Mouse (Mus musculus): ENCODE measurements around the gene Sec31a. TPM values are rescaled to one million over a fixed set of nuclear protein-coding genes. Genes with fewer than 3 reads are reported as not detected.

Gene Sec31a
- total RNA-seq, 1 experiment, result 94.5 TPM

GRCm38 (mm10) chr5:100368527-100368926, 47.5 kb downstream of the Sec31a start:
- DNase-seq (ENCODE audit: low read depth, low spot score), result no peak
- Histone ChIP-seq H3K4me1 (ENCODE audit: control insufficient read depth in 2 of 2, insufficient read depth in 2 of 2, low read length in 2 of 2, poor library complexity in 1 of 2) (no peaks in the 10 kb centered on the region), H3K27ac (ENCODE audit: insufficient read depth, low read depth, low read length, poor library complexity, severe bottlenecking) (no peak overlapping the region), H3K9me3 (ENCODE audit: control insufficient read depth, insufficient read depth, low read depth, low read length) (no peaks in the 10 kb centered on the region), H3K4me3 (ENCODE audit: insufficient read depth in 1 of 2, low read depth in 1 of 2, low read length in 2 of 2, poor library complexity in 1 of 2, severe bottlenecking in 1 of 2) (no peak overlapping the region), H3K9ac (ENCODE audit: insufficient read depth, low read depth, low read length, poor library complexity, severe bottlenecking) (no peak overlapping the region), H3K36me3 (ENCODE audit: control insufficient read depth, insufficient read depth, low read length, poor library complexity, severe bottlenecking) (peaks cover 36% of the 10 kb centered on the region)
- in situ Hi-C loops (cut with MboI; ENCODE audit: low sequenced_read_pairs in 2 of 2, unreplicated experiment in 2 of 2), result no loop called here
- no peak for TF ChIP-seq CHD2 (IDR thresholded peaks at IDR 0.05; ENCODE audit: low read depth, low read length)

- Histone ChIP-seq H3K36me3 (ENCODE audit: control insufficient read depth, insufficient read depth, low read length, poor library complexity, severe bottlenecking) (peaks cover 41% of the 10 kb centered on the region), H3K9ac (ENCODE audit: insufficient read depth, low read depth, low read length, poor library complexity, severe bottlenecking) (no peak overlapping the region), H3K9me3 (ENCODE audit: control insufficient read depth, insufficient read depth, low read depth, low read length) (no peaks in the 10 kb centered on the region), H3K27ac (ENCODE audit: insufficient read depth, low read depth, low read length, poor library complexity, severe bottlenecking) (no peak overlapping the region), H3K4me1 (ENCODE audit: control insufficient read depth in 2 of 2, insufficient read depth in 2 of 2, low read length in 2 of 2, poor library complexity in 1 of 2) (no peaks in the 10 kb centered on the region), H3K4me3 (ENCODE audit: insufficient read depth in 1 of 2, low read depth in 1 of 2, low read length in 2 of 2, poor library complexity in 1 of 2, severe bottlenecking in 1 of 2) (no peak overlapping the region)
- TF ChIP-seq MAFK (IDR thresholded peaks at IDR 0.05; ENCODE audit: insufficient read depth, low read depth, low read length) (no peak), ZNF384 (IDR thresholded peaks at IDR 0.05; ENCODE audit: low read depth, low read length) (no peak), HCFC1 (IDR thresholded peaks at IDR 0.05; ENCODE audit: borderline replicate concordance, insufficient read depth, low read length) (no peak), ZC3H11A (IDR thresholded peaks at IDR 0.05; ENCODE audit: borderline replicate concordance, low read depth, low read length) (no peak), CHD2 (IDR thresholded peaks at IDR 0.05; ENCODE audit: low read depth, low read length) (no peak)
- DNase-seq (ENCODE audit: low read depth, low spot score), result no peak
- in situ Hi-C loops (cut with MboI; ENCODE audit: low sequenced_read_pairs in 2 of 2, unreplicated experiment in 2 of 2), result no loop called here
These were observed 49.0 kb downstream of the Sec31a start for GRCm38 (mm10) chr5:100367051-100367450.

- DNase-seq (ENCODE audit: low read depth, low spot score), result no peak
- Histone ChIP-seq H3K9ac (ENCODE audit: insufficient read depth, low read depth, low read length, poor library complexity, severe bottlenecking) (no peak overlapping the region), H3K27ac (ENCODE audit: insufficient read depth, low read depth, low read length, poor library complexity, severe bottlenecking) (no peak overlapping the region), H3K9me3 (ENCODE audit: control insufficient read depth, insufficient read depth, low read depth, low read length) (no peaks in the 10 kb centered on the region), H3K36me3 (ENCODE audit: control insufficient read depth, insufficient read depth, low read length, poor library complexity, severe bottlenecking) (peaks cover 28% of the 10 kb centered on the region), H3K4me1 (ENCODE audit: control insufficient read depth in 2 of 2, insufficient read depth in 2 of 2, low read length in 2 of 2, poor library complexity in 1 of 2) (no peaks in the 10 kb centered on the region), H3K4me3 (ENCODE audit: insufficient read depth in 1 of 2, low read depth in 1 of 2, low read length in 2 of 2, poor library complexity in 1 of 2, severe bottlenecking in 1 of 2) (no peak overlapping the region)
- in situ Hi-C loops (cut with MboI; ENCODE audit: low sequenced_read_pairs in 2 of 2, unreplicated experiment in 2 of 2), result no loop called here
- TF ChIP-seq HCFC1 (IDR thresholded peaks at IDR 0.05; ENCODE audit: borderline replicate concordance, insufficient read depth, low read length) (no peak), MAFK (IDR thresholded peaks at IDR 0.05; ENCODE audit: insufficient read depth, low read depth, low read length) (no peak), ZC3H11A (IDR thresholded peaks at IDR 0.05; ENCODE audit: borderline replicate concordance, low read depth, low read length) (no peak), ZNF384 (IDR thresholded peaks at IDR 0.05; ENCODE audit: low read depth, low read length) (no peak), CHD2 (IDR thresholded peaks at IDR 0.05; ENCODE audit: low read depth, low read length) (no peak)
These were observed 55.7 kb downstream of the Sec31a start for GRCm38 (mm10) chr5:100360296-100360695.

- no peak overlapping the region for H3K27ac ChIP-seq (ENCODE audit: insufficient read depth, low read depth, low read length, poor library complexity, severe bottlenecking)
- in situ Hi-C loops (cut with MboI; ENCODE audit: low sequenced_read_pairs in 2 of 2, unreplicated experiment in 2 of 2), result no loop called here
- DNase-seq (ENCODE audit: low read depth, low spot score), result no peak
- H3K9ac ChIP-seq (ENCODE audit: insufficient read depth, low read depth, low read length, poor library complexity, severe bottlenecking), result no peak overlapping the region
- no peak for TF ChIP-seq MAFK (IDR thresholded peaks at IDR 0.05; ENCODE audit: insufficient read depth, low read depth, low read length)
- no peak for TF ChIP-seq HCFC1 (IDR thresholded peaks at IDR 0.05; ENCODE audit: borderline replicate concordance, insufficient read depth, low read length)
- TF ChIP-seq ZNF384 (IDR thresholded peaks at IDR 0.05; ENCODE audit: low read depth, low read length), result no peak
- TF ChIP-seq CHD2 (IDR thresholded peaks at IDR 0.05; ENCODE audit: low read depth, low read length), result no peak
- TF ChIP-seq ZC3H11A (IDR thresholded peaks at IDR 0.05; ENCODE audit: borderline replicate concordance, low read depth, low read length), result no peak
- no peaks in the 10 kb centered on the region for H3K9me3 ChIP-seq (ENCODE audit: control insufficient read depth, insufficient read depth, low read depth, low read length)
- H3K4me3 ChIP-seq (ENCODE audit: insufficient read depth in 1 of 2, low read depth in 1 of 2, low read length in 2 of 2, poor library complexity in 1 of 2, severe bottlenecking in 1 of 2), result no peak overlapping the region
- peaks cover 17% of the 10 kb centered on the region for H3K36me3 ChIP-seq (ENCODE audit: control insufficient read depth, insufficient read depth, low read length, poor library complexity, severe bottlenecking)
- no peaks in the 10 kb centered on the region for H3K4me1 ChIP-seq (ENCODE audit: control insufficient read depth in 2 of 2, insufficient read depth in 2 of 2, low read length in 2 of 2, poor library complexity in 1 of 2)
These were observed 57.7 kb downstream of the Sec31a start for GRCm38 (mm10) chr5:100358334-100358733.

GRCm38 (mm10) chr5:100354644-100355043, 61.4 kb downstream of the Sec31a start:
- Histone ChIP-seq H3K4me3 (ENCODE audit: insufficient read depth in 1 of 2, low read depth in 1 of 2, low read length in 2 of 2, poor library complexity in 1 of 2, severe bottlenecking in 1 of 2) (0 out of 4 replicates have a peak overlapping the region, but pooled peaks of 1 of the 2 experiments have one; percentile 32), H3K9ac (ENCODE audit: insufficient read depth, low read depth, low read length, poor library complexity, severe bottlenecking) (no peak overlapping the region), H3K9me3 (ENCODE audit: control insufficient read depth, insufficient read depth, low read depth, low read length) (no peaks in the 10 kb centered on the region), H3K36me3 (ENCODE audit: control insufficient read depth, insufficient read depth, low read length, poor library complexity, severe bottlenecking) (no peaks in the 10 kb centered on the region), H3K4me1 (ENCODE audit: control insufficient read depth in 2 of 2, insufficient read depth in 2 of 2, low read length in 2 of 2, poor library complexity in 1 of 2) (no peaks in the 10 kb centered on the region), H3K27ac (ENCODE audit: insufficient read depth, low read depth, low read length, poor library complexity, severe bottlenecking) (no peak overlapping the region)
- TF ChIP-seq CHD2 (IDR thresholded peaks at IDR 0.05; ENCODE audit: low read depth, low read length) (no peak), ZNF384 (IDR thresholded peaks at IDR 0.05; ENCODE audit: low read depth, low read length) (no peak), HCFC1 (IDR thresholded peaks at IDR 0.05; ENCODE audit: borderline replicate concordance, insufficient read depth, low read length) (no peak), ZC3H11A (IDR thresholded peaks at IDR 0.05; ENCODE audit: borderline replicate concordance, low read depth, low read length) (no peak)
- in situ Hi-C loops (cut with MboI; ENCODE audit: low sequenced_read_pairs in 2 of 2, unreplicated experiment in 2 of 2), result no loop called here
- no peak for DNase-seq (ENCODE audit: low read depth, low spot score)

Data from ES-E14 (cell line).